Mouse (Mus musculus) hindbrain, embryonic 16.5 days (tissue): ENCODE results near the gene Tspan1. TPM values are rescaled to one million over a fixed set of nuclear protein-coding genes. Genes with fewer than 3 reads are reported as not detected.

Experiments used
- polyA plus RNA-seq: library from polyadenylated mRNA; unstranded; fragments of >200 nt; fragmentation: Nextera tagmentation; extraction: Ambion mirVana; gene quantifications from 2 replicates; pipeline ENCODE4 v1.2.1, GENCODE M21; 2015

The Tspan1 gene
- polyA plus RNA-seq, 1 experiment from 2014 or later, result 0.63 TPM

Other genes starting within 250 kb of the Tspan1 start
- gene Dmbx1, start 227.7 kb downstream of the Tspan1 start, polyA plus RNA-seq, result 5.8 and 6.8 TPM in 2 replicates
- 23.8 and 27.5 TPM in 2 replicates for gene Faah, start 149.7 kb downstream of the Tspan1 start, polyA plus RNA-seq
- 11.9 and 12.1 TPM in 2 replicates for gene Nsun4, start 113.7 kb downstream of the Tspan1 start, polyA plus RNA-seq
- 427 and 492 TPM in 2 replicates for gene Uqcrh, start 92.5 kb downstream of the Tspan1 start, polyA plus RNA-seq
- 72.1 and 78.4 TPM in 2 replicates for gene Lrrc41, start 92.3 kb downstream of the Tspan1 start, polyA plus RNA-seq
- gene Rad54l, start 43.9 kb downstream of the Tspan1 start, polyA plus RNA-seq, result 7.6 and 9.1 TPM in 2 replicates
- gene Pomgnt1, start 43.8 kb downstream of the Tspan1 start, polyA plus RNA-seq, result 68.2 and 72.1 TPM in 2 replicates
- 3.3 and 3.7 TPM in 2 replicates for gene Lurap1, start 16.3 kb downstream of the Tspan1 start, polyA plus RNA-seq
- gene 1700042G07Rik, start 5.8 kb upstream of the Tspan1 start, polyA plus RNA-seq, result not detected in 2 replicates
- gene Gm49337, start 5.8 kb upstream of the Tspan1 start, polyA plus RNA-seq, result not detected in 2 replicates
- 47.4 and 57.2 TPM in 2 replicates for gene Pik3r3, start 54.0 kb upstream of the Tspan1 start, polyA plus RNA-seq